Mouse (Mus musculus) heart, postnatal 0 days (tissue): ENCODE data around the gene Psmb5. TPM values are rescaled to one million over a fixed set of nuclear protein-coding genes. Genes with fewer than 3 reads are reported as not detected.
A peak's percentile ranks its signal among the peaks of the same experiment; 100 is the strongest.

ENCODE experiments used
- ATAC-seq: fragments of 200-750 bp; cut with Nextera tagmentation; 2 replicates; pipeline ENCODE4 v1.8.0; 2017; ENCODE audit warnings: low read depth, moderate number of reproducible peaks, moderate library complexity; ENCODE audit not compliant: insufficient read depth
- DNase-seq: peaks from one replicate; pipeline ENCODE4 v3.0.0-alpha.2; 2016; ENCODE audit warnings: low spot score
- H3K27ac ChIP-seq: fragments of 300-500 bp; sonication (generic); 2 replicates; pipeline ENCODE4 v1.5.1; 2014; ENCODE audit warnings: low read depth, mild to moderate bottlenecking
- H3K27me3 ChIP-seq: fragments of 300-500 bp; sonication (generic); 2 replicates; pipeline ENCODE4 v1.6.1; 2014; ENCODE audit warnings: low read length, mixed read lengths; ENCODE audit not compliant: control insufficient read depth, insufficient read depth
- H3K36me3 ChIP-seq: fragments of 300-500 bp; sonication (generic); replicated peaks from 2 replicates; pipeline ENCODE4 v1.6.1; 2014; ENCODE audit warnings: low read length, mixed read lengths; ENCODE audit not compliant: control insufficient read depth, insufficient read depth
- H3K4me1 ChIP-seq: fragments of 300-500 bp; sonication (generic); 2 replicates; pipeline ENCODE4 v1.6.1; 2014; ENCODE audit warnings: antibody characterized with exemption; ENCODE audit not compliant: control insufficient read depth, insufficient read depth
- H3K4me2 ChIP-seq: fragments of 300-500 bp; sonication (generic); 2 replicates; pipeline ENCODE4 v1.6.1; 2014; ENCODE audit warnings: low read depth, mild to moderate bottlenecking, low read length, moderate library complexity
- H3K4me3 ChIP-seq: fragments of 300-500 bp; sonication (generic); 2 replicates; pipeline ENCODE4 v1.5.1; 2014; ENCODE audit warnings: low read depth, low read length
- H3K9ac ChIP-seq: fragments of 300-500 bp; sonication (generic); replicated peaks from 2 replicates; pipeline ENCODE4 v1.6.1; 2014; ENCODE audit warnings: low read depth, low read length, mixed read lengths
- H3K9me3 ChIP-seq: fragments of 300-500 bp; sonication (generic); replicated peaks from 2 replicates; pipeline ENCODE4 v1.6.1; 2016; ENCODE audit warnings: low read length; ENCODE audit not compliant: control insufficient read depth
- CTCF ChIP-seq: IDR thresholded peaks from 2 replicates; pipeline ENCODE4 v1.5.1; 2016; ENCODE audit warnings: antibody characterized with exemption, control low read depth, low read depth
- EP300 ChIP-seq: IDR thresholded peaks from 2 replicates; pipeline ENCODE4 v1.6.1; 2016; ENCODE audit warnings: antibody characterized with exemption, low read depth
- WGBS: fragments of 180-500 bp; shearing (Covaris S2); extraction: QIAGEN DNeasy Blood & Tissue Kit; methylation state at CpG from one replicate; pipeline ENCODE4 v1.1.7; 2014; 5-methylcytosine and 5-hydroxymethylcytosine counted together
- polyA plus RNA-seq: library from polyadenylated mRNA; unstranded; fragments of >200 nt; fragmentation: Nextera tagmentation; extraction: Ambion mirVana; gene quantifications from 2 replicates; pipeline ENCODE4 v1.2.1, GENCODE M21; 2015
- total RNA-seq: library from RNA; depleted of rRNA; stranded (reverse); fragments of >200 nt; gene quantifications from 2 replicates; pipeline ENCODE4 v1.2.3, GENCODE M21; 2014; ENCODE audit warnings: low replicate concordance

The Psmb5 gene
- total and polyA plus RNA-seq, 2 experiments from 2014 or later, result 207 to 342 TPM

DNA sequence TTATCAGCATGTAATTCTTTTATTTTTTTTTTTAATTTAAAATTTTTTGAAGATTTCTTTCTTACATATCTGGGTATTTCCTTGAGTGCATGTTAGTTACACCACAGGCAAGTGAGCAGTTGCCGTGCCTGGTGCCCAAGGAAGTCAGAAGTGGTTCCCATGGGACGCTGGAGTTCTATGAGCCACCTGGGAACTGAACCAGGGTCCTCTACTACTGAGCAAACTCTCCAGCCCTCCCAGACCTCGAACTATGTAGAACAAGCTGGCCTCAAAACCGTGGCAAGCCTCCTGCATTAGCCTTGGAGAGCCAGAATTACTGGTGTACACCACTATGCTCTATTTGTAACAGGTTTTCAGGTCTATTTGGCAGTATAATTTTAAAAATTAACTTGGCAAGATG lies 15.2 kb downstream of the Psmb5 start:
- Histone ChIP-seq H3K9ac (peak overlapping the region; percentile 60; the same call in 1 of the 2 replicates), H3K27me3 (no peaks in the 10 kb centered on the region), H3K36me3 (no peaks in the 10 kb centered on the region), H3K27ac (peak overlapping the region; percentile 90), H3K4me2 (peak overlapping the region; percentile 52), H3K4me1 (no peaks in the 10 kb centered on the region), H3K4me3 (peak overlapping the region; percentile 56), H3K9me3 (no peaks in the 10 kb centered on the region)
- no peak for TF ChIP-seq EP300
- TF ChIP-seq CTCF, result no peak
- DNase-seq (no peak), ATAC-seq (0 out of 2 replicates have a peak, but pooled peaks have one; percentile 5)
- 38% methylated on average over 4 of the region's 4 CpGs for WGBS

DNA sequence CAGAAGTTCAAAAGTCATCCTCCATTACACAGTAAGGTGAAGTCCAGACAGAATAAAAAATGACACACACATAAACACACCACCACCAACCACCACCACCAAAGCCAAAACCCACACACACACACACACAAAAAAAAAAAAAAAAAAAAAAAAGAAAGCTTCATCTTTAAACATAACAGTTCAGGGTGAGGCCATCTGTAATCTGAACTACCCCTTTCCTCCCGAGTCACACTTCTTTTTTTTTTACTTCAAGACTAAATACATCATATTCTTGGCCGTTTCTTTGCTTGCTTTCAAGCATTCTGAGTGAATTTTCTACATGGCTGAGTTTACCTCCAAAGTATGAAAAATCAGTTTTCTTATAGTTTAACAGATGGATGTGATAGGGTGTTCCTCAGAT lies 16.2 kb downstream of the Psmb5 start:
- H3K4me3 ChIP-seq, result no peak overlapping the region
- no peaks in the 10 kb centered on the region for H3K9me3 ChIP-seq
- no peaks in the 10 kb centered on the region for H3K4me1 ChIP-seq
- DNase-seq (no peak), ATAC-seq (no peak)
- 66% methylated on average over 2 of the region's 2 CpGs for WGBS
- H3K9ac ChIP-seq, result no peak overlapping the region
- no peaks in the 10 kb centered on the region for H3K27me3 ChIP-seq
- no peaks in the 10 kb centered on the region for H3K36me3 ChIP-seq
- no peak overlapping the region for H3K27ac ChIP-seq
- no peak for TF ChIP-seq CTCF
- no peak for TF ChIP-seq EP300
- H3K4me2 ChIP-seq, result no peak overlapping the region

DNA sequence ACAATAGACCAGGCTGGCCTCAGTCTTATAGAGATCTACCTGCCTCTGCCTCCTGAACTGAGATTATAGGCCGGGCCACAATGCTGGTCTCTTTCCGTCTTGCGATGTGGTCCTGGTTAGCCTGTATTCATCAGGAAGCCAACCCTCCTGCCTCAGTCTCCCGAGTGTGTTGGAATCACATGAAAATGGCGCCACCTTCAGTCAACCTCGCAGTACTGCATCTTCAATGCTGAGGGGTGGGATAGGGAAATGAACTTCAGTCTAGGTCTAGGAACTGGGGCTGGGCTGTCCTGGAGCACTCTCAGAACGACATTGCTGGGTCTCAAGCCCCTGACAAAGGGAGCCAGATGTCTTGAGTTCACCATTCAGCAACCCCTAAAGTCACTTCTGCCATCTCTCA lies 20.7 kb downstream of the Psmb5 start:
- no peak for ATAC-seq
- Histone ChIP-seq H3K36me3 (no peaks in the 10 kb centered on the region), H3K9ac (no peak overlapping the region), H3K27ac (no peak overlapping the region), H3K9me3 (no peaks in the 10 kb centered on the region), H3K4me1 (peaks cover 11% of the 10 kb centered on the region; the same call in 1 of the 2 replicates), H3K4me2 (no peak overlapping the region), H3K4me3 (no peak overlapping the region), H3K27me3 (no peaks in the 10 kb centered on the region)
- no peak for TF ChIP-seq EP300
- TF ChIP-seq CTCF, result peak; percentile 53
- no peak for DNase-seq
- 76% methylated on average over 7 of the region's 7 CpGs for WGBS

DNA sequence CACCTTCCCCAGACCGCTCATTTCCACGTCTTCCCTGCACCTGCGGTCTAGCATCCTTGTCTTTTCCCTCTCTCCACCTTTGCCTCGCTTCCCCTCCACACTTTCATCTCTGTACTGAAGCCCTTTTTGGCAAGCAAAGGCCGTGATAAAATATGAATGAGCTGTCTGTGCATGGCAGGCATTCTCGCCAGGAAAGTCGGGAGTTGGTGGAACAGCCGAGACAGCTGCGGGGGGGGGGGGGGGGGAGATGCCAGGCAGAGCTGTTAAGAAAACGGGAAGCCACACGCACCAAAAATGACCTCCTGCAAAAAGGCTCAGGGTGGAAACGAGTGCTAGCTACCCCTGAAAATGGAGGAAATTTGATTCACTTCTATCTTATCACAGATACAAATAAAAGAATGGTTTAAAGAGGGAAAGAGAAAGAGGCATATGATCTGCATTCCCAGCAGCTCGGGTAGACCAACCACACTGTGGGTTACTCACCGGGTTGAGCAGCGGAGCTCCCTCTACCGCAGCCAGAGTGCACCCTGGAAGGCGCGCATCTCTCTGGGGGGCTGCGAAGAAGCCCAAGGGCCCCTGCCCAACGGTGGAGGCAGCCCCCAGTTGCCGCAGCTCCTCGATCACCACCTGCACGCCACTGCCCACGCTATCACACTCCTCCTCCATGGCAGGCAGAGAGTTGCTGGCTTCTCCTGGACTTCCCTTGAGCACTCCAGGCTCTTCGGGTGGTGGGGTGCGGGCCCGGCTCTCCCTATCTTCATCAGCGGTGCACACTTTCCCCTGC lies 23.0 kb downstream of the Psmb5 start:
- H3K9ac ChIP-seq, result no peak overlapping the region; the same call in 1 of the 2 replicates

DNA sequence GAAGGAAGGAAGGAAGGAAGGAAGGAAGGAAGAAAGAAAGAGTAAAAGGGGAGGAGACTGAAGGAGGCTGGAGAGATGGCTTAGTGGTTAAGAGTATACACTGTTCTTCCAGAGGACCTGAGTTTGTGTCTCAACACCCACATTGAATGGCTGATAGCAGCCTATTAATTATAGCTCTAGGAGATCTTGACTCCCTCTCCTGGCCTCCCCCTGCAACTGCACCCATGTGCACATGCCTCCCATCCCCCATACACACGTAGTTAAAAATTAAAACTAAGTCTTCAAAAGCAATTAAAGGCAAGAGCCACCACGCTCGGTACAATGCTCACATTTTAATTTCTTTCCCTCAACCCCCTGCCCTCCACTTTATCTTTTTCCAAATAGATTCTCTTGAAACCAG lies 23.8 kb downstream of the Psmb5 start:
- Histone ChIP-seq H3K4me2 (no peak overlapping the region), H3K9ac (no peak overlapping the region)
- TF ChIP-seq CTCF (peak; percentile 23; the same call in 1 of the 2 replicates), EP300 (no peak)

More for the DNA sequence above, 23.0 kb downstream of the Psmb5 start:
- H3K27me3 ChIP-seq, result no peaks in the 10 kb centered on the region
- DNase-seq, result peak; percentile 30
- peak overlapping the region; percentile 1; the same call in 1 of the 2 replicates for H3K4me3 ChIP-seq
- no peak overlapping the region for H3K27ac ChIP-seq
- H3K4me2 ChIP-seq, result peak overlapping the region; percentile 56
- no peaks in the 10 kb centered on the region for H3K9me3 ChIP-seq
- H3K36me3 ChIP-seq, result no peaks in the 10 kb centered on the region
- TF ChIP-seq EP300 (no peak), CTCF (no peak)
- H3K4me1 ChIP-seq, result peaks cover 11% of the 10 kb centered on the region; the same call in 1 of the 2 replicates
- ATAC-seq, result no peak
- WGBS, result 49% methylated on average over 28 of the region's 28 CpGs

More for the DNA sequence above, 23.8 kb downstream of the Psmb5 start:
- no peak for ATAC-seq
- Histone ChIP-seq H3K27ac (no peak overlapping the region), H3K36me3 (no peaks in the 10 kb centered on the region), H3K4me3 (no peak overlapping the region), H3K4me1 (peaks cover 12% of the 10 kb centered on the region; the same call in 1 of the 2 replicates), H3K9me3 (no peaks in the 10 kb centered on the region), H3K27me3 (no peaks in the 10 kb centered on the region)
- no peak for DNase-seq
- WGBS, result 93% methylated on average over 3 of the region's 3 CpGs
